Mouse (Mus musculus) liver, postnatal 0 days (tissue): Measurements from ENCODE around the gene Cnbd2.

Experiments used
- CTCF ChIP-seq: sonication (generic); IDR thresholded peaks from 2 replicates; pipeline ENCODE4 v1.5.1; 2016; ENCODE audit warnings: antibody characterized with exemption, low read depth
- EP300 ChIP-seq: IDR thresholded peaks from 2 replicates; pipeline ENCODE4 v1.6.1; 2016; ENCODE audit warnings: antibody characterized with exemption, low read depth, mild to moderate bottlenecking

- TF ChIP-seq EP300 (no peak), CTCF (peak; percentile 49)
Measured at GRCm38 (mm10) chr2:156352413-156353165, 40.5 kb downstream of the Cnbd2 start.
